Mouse (Mus musculus) R1 (cell line): ENCODE measurements at regions not wholly inside any gene's neighbourhood (a gene's known extent, or its start where the extent isn't known, plus 50 kb on each side); places are given as distances from the start of the nearest gene placed in this dataset.

ENCODE experiments used
- DNase-seq: peaks from one replicate; pipeline ENCODE4 v3.0.0-alpha.2; 2018; ENCODE audit warnings: low read depth, low spot score

DNA sequence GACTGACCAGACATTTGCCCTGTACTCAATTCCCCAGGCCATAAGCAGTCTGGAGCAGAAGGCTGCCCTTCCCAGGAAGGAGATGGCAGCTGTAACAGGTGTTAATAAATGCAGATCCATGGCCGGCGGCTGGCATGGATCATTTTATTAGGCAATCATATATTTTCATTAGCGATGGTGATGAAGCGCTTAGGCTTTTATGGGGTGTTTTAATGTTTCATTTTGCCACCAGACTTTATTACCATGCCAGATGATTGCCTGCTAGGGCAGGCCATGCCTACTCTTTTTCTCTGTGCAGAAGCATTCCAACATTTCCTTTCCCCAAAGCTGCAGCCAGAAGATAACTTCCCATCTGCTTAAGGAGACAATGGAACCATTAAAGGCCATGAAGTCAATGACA, 596.2 kb downstream of the Gm9195 start:
- no peak for DNase-seq

GRCm38 (mm10) chr14:71894811-71895210, 596.8 kb downstream of the Gm9195 start:
- no peak for DNase-seq

GRCm38 (mm10) chr14:71893361-71893760, 598.3 kb downstream of the Gm9195 start:
- peak; percentile 28 for DNase-seq

- no peak for DNase-seq
Observed at GRCm38 (mm10) chr14:71891667-71892066, 600.0 kb downstream of the Gm9195 start.

DNA sequence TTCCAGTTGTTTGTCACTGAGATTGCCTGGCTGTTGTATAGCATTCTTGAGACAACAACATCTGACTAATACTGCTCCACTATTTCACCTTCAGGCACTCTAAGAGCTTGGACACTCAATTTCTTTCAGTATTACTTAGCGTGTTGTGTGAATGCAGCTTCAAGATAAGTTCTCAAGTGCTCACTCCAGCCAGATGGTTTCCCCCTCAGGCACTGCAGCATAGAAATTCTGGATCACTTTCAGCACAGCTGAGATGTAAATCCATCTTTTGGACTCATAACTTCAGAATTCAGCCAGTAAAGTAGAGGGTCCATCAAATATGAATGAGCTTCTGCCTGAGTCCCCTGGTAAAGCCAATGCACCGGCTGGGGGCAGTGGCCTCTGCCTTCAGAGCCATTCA, 608.8 kb downstream of the Gm9195 start:
- no peak for DNase-seq

- DNase-seq: no peak
Observed at GRCm38 (mm10) chr14:71845546-71845945, 646.1 kb downstream of the Gm9195 start.

DNA sequence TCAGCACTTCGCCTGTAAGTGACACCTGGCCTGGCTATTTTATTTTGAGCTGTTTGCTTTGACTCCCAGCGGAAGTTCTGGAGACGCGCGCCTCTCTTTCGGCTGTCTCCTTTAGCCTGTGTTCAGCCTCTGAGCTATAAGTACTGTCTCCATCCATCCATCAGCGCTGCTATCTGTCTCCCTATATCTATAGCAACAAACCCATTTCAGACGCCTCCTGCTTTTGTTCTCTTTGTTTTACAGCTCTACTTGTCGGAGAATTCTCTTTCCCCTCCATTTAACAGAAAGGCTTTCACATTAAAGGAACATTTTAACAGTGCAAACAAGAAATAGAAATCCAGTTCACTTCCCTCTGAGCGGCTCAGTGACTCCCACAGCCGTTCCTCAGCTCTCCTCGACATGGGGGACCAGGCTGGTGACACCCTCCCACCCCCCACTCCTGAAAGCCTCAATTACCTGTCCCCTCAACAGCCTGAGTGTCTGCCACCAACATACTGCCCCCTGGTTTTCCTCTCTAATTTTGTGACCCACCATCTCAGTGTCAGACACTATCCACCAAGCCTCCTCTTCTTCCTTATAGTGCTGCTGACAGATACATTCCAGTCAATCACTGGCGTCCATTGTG, 682.7 kb downstream of the Gm9195 start:
- DNase-seq: no peak

GRCm38 (mm10) chr14:71805624-71806023, 686.0 kb downstream of the Gm9195 start:
- DNase-seq: no peak

- DNase-seq: no peak
Observed at GRCm38 (mm10) chr14:71799861-71800260, 691.8 kb downstream of the Gm9195 start.

DNA sequence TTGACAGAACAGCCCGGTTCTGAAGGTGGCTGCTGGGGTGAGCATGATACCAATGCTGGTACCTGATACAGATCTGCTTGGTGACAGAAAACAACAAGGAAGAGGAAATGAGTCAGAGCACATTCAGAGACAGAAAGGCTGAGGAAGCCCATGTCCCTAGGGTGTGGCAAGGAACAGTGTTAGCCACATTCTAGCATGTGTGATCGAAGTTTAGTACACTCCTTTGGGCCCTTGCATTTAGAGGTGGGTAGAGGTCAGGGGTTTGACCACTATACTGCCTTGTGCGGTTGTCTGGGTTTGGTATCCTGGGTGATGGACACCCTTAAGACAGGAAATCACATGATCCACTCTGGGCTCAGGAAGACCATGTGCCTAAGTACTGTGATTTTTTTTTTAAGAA, 695.9 kb downstream of the Gm9195 start:
- DNase-seq: no peak

DNA sequence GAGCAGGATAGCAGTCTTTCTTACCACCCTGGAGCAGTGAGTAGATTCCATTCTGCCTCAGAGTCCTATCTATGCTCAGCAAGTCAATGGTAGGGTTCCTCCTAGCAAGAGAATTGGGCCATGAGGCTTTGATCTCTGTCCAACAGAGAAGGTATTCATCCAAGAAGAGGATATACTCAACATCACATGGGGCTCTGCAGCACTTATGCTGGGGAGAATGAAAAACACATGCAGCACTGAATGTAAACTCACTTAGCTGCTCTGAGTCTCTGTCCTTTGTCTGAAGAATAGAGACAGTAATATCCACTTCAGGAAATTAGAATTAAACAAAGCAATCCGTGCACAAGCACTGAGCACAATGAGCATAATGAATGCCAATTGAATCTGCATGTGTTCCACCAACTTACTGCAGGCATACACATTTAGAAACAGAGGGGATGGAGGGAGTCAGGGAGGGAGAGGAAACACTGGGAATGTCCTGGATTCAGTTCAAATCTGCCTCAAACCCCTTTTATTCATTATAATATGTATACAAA, 714.6 kb downstream of the Gm9195 start:
- no peak for DNase-seq

DNA sequence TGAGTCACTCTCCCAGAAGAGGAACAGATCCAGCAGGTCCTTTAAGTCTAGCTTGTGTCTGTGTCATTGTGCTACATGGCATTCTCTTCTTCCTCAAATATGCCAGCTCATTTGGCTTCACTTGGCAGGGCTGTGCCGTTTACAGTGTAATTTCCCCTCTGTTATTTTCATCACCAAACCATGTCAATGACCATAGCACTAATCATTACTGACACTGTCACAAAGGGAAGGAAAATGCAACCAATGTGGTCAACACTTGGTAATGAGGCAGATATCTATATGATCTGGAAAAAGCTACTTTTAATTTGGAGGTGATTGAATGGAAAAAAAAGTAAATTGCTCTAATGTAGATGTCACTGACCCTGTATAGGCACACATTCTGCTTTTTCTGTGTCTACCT, 724.8 kb downstream of the Gm9195 start:
- no peak for DNase-seq

DNA sequence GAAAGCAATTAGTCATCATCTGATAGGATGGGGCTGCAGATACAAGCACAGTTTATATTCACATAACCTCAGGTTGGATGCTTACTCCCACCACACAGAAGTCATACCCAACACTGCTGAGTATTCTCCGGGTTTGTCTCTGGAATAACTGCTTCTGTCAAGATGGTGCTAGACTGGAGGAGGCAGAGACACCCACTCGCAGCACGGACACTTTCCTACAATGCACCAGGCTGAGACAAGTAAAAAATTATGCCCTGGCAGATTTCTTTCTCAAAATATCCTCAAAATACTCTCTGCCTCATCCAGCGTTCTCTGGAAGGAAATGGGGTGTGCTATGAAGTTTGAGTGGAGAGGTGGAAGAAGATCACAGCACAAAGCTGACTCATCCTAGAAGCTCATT, 763.1 kb downstream of the Gm9195 start:
- no peak for DNase-seq

GRCm38 (mm10) chr14:71723526-71723925, 768.1 kb downstream of the Gm9195 start:
- DNase-seq: no peak

DNA sequence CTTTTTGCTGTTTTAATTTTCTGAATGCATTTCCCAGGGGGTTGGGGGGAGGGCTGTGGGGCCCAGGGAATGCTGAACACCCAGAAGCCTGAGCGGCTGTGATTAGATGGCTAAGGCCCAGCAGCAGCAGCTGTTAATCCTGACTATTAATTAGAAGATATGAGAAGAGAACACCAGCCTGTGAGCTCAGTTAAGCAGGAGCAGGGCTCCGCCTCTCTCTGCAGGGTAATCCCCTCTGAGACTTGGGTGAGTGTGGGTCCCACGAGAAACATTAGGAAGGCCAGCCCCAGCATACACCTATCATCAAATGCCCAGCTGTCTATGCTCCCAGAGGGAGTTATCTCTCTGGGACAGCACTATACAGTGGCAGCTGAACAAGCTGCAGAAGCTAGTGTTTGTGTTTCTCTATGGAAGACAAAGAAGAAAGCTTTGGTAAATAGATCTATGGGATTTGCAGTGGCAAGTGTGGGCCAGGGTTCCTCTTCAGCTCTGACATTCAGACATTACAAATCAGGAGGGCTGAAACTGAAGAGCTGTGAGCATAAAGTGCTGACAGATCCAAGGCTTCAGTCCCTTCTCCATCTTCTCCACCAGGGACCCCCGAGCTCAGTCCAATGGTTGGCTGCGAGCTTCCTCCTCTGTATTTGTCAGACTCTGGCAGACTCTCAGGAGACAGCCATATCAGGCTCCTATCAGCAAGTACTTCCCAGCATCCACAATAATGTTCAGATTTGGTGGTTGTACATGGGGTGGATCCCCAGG, 781.9 kb downstream of the Gm9195 start:
- DNase-seq: no peak

- DNase-seq: no peak
Observed at GRCm38 (mm10) chr14:71692752-71693437, 798.7 kb downstream of the Gm9195 start.

- DNase-seq: no peak
Observed at GRCm38 (mm10) chr14:71674564-71674963, 817.1 kb downstream of the Gm9195 start.

DNA sequence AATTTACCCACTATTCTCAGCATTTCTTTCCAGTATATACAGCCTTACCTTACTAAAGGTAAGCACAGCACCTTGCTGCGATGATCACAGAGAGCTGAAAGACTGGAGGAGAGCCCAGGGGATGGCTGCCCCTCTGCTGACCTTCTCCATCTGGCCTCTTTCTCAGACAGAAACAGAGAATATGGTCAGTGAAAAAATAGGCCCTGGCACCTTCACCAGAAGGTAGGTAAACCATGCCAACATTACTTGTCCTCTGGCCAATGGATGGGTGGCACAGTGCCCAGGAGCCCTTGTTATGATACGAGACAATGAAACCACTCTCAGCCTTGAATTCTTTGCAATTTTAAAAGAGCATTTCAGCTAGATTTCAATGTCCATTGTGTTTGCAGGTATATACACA, 817.8 kb downstream of the Gm9195 start:
- no peak for DNase-seq

- DNase-seq: no peak
Observed at GRCm38 (mm10) chr14:71672481-71672880, 819.2 kb downstream of the Gm9195 start.

DNA sequence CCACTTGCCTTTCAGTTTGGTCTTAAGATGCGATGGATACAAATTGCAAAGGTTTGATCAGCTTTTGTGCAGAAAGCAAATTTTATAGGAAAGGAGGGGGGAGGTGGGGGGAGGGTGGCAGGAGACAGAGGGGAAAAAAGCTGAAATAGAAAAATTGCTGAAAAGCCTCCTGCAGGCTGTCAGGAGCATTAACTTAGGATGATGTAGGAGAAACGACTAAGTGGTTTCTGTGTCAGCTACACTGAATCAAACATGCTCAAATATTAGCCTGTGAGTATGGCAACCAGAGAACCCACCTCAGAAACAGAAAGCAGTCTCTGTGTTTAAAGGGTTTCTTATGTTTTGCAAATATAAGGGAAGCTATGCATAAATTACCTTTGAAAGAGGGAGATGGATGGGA, 819.6 kb downstream of the Gm9195 start:
- DNase-seq: no peak

DNA sequence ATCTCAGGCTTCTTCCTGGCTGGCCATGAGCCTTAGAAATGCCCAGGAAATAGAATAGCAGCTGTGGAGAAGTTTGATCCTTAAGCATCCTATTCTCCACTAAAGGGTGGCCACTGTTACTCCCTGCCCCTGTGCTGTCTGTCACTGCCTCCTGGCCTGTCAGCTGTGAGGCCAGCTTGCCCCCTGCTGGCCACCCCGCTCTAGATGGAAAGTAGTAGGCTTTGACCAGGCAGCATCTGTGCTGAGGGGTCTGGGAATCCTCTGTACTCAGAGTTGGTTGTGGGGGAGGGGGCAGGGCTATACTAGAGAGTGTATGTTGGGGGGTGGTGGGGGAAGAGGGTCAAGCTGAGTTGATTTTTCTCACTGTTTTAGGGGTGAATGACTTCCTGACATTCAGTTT, 821.2 kb downstream of the Gm9195 start:
- DNase-seq: no peak

- DNase-seq: no peak
Observed at GRCm38 (mm10) chr14:71666656-71667055, 825.0 kb downstream of the Gm9195 start.

GRCm38 (mm10) chr14:71660166-71660565, 831.5 kb downstream of the Gm9195 start:
- no peak for DNase-seq
